Comparison of ENCODE assay signal across 8 mouse cellular contexts in genomic region chr3:96105232-96105747, GRCm38 (mm10). TPM values are rescaled to one million over a fixed set of nuclear protein-coding genes. Genes with fewer than 3 reads are reported as not detected.
DNase-seq lines count a peak whose midpoint lies in the region; ATAC-seq and TF ChIP-seq lines count a peak whose summit lies in the region.

No protein-coding gene starts in this region.

- no peak for DNase-seq in testis, postnatal 14 days (ENCODE audit: low spot score)
- peak; percentile 45 for DNase-seq in embryo, embryonic 10.5 days (ENCODE audit: low spot score)
- DNase-seq in heart, postnatal 0 days (ENCODE audit: low spot score) = no peak
- peak; percentile 21 for DNase-seq in lung, postnatal 36 days
- DNase-seq in ovary, adult 18-20 months (ENCODE audit: low spot score) = no peak
- DNase-seq in right cerebral cortex, postnatal 25 days = no peak

- peaks cover 5% of the 10 kb centered on the region for H3K4me1 ChIP-seq in testis, adult 2 months (ENCODE audit: control insufficient read depth, insufficient read depth, low read length)
- peaks cover 6% of the 10 kb centered on the region; the same call in 1 of the 2 replicates for H3K4me1 ChIP-seq in heart, postnatal 0 days (ENCODE audit: control insufficient read depth, insufficient read depth)
- H3K4me1 ChIP-seq in stomach, embryonic 16.5 days (ENCODE audit: control insufficient read depth, insufficient read depth, low read length) = peaks cover 14% of the 10 kb centered on the region

- no peak for ATAC-seq in heart, postnatal 0 days (ENCODE audit: insufficient read depth, low read depth)
- ATAC-seq in stomach, embryonic 16.5 days (ENCODE audit: insufficient read depth, low FRiP score) = no peak

- peak overlapping the region; percentile 90 for H3K9ac ChIP-seq in heart, postnatal 0 days (replicated peaks; ENCODE audit: low read depth, low read length)
- H3K9ac ChIP-seq in stomach, embryonic 16.5 days (ENCODE audit: low read length) = peak overlapping the region; percentile 97

- peak overlapping the region; percentile 98 for H3K4me3 ChIP-seq in testis, adult 2 months (ENCODE audit: control insufficient read depth, low read depth, low read length)
- peak overlapping the region; percentile 93 for H3K4me3 ChIP-seq in heart, postnatal 0 days (ENCODE audit: low read depth, low read length)
- peak overlapping the region; percentile 84 for H3K4me3 ChIP-seq in stomach, embryonic 16.5 days (replicated peaks; ENCODE audit: low read length)

- no peaks in the 10 kb centered on the region for H3K36me3 ChIP-seq in testis, adult 2 months (ENCODE audit: control insufficient read depth, insufficient read depth, low read length)
- H3K36me3 ChIP-seq in heart, postnatal 0 days (replicated peaks; ENCODE audit: control insufficient read depth, insufficient read depth, low read length) = no peaks in the 10 kb centered on the region; the same call in 1 of the 2 replicates
- H3K36me3 ChIP-seq in stomach, embryonic 16.5 days (ENCODE audit: control insufficient read depth, insufficient read depth, low read length) = no peaks in the 10 kb centered on the region

- H3K4me2 ChIP-seq in heart, postnatal 0 days (ENCODE audit: low read depth, low read length) = peak overlapping the region; percentile 85
- H3K4me2 ChIP-seq in stomach, embryonic 16.5 days (ENCODE audit: low read depth, low read length) = peak overlapping the region; percentile 84

- no peaks in the 10 kb centered on the region for H3K27me3 ChIP-seq in testis, adult 2 months (ENCODE audit: control insufficient read depth, insufficient read depth, low read length)
- H3K27me3 ChIP-seq in heart, postnatal 0 days (ENCODE audit: control insufficient read depth, insufficient read depth, low read length) = no peaks in the 10 kb centered on the region
- H3K27me3 ChIP-seq in stomach, embryonic 16.5 days (ENCODE audit: control insufficient read depth, insufficient read depth, low read length) = no peaks in the 10 kb centered on the region

- H3K27ac ChIP-seq in testis, adult 2 months (ENCODE audit: control insufficient read depth, insufficient read depth, low read depth, low read length) = peak overlapping the region; percentile 92; the same call in 1 of the 2 replicates
- peak overlapping the region; percentile 94 for H3K27ac ChIP-seq in heart, postnatal 0 days (ENCODE audit: low read depth)
- peak overlapping the region; percentile 95 for H3K27ac ChIP-seq in stomach, embryonic 16.5 days (ENCODE audit: low read length)

- no peak for TF ChIP-seq CTCF in testis, adult 2 months (IDR thresholded peaks at IDR 0.05; ENCODE audit: control insufficient read depth, insufficient read depth, insufficient replicate concordance, low read depth, low read length)
- TF ChIP-seq CTCF in heart, postnatal 0 days (IDR thresholded peaks at IDR 0.05; ENCODE audit: low read depth) = no peak

- no peak for TF ChIP-seq POLR2A in testis, adult 2 months (IDR thresholded peaks at IDR 0.05; ENCODE audit: control insufficient read depth, low read depth, low read length)

- 4% methylated on average over 10 of the region's 10 CpGs for WGBS in heart, postnatal 0 days
- WGBS in stomach, embryonic 16.5 days = 8% methylated on average over 10 of the region's 10 CpGs

- no peak for TF ChIP-seq EP300 in heart, postnatal 0 days (IDR thresholded peaks at IDR 0.05; ENCODE audit: low read depth)

- H3K9me3 ChIP-seq in heart, postnatal 0 days (replicated peaks; ENCODE audit: control insufficient read depth, low read length) = no peaks in the 10 kb centered on the region
- no peaks in the 10 kb centered on the region for H3K9me3 ChIP-seq in stomach, embryonic 16.5 days (replicated peaks; ENCODE audit: control insufficient read depth, low read length)

RNA-seq across cellular contexts. Expression of gene Otud7b, which starts 1.0 kb away (rescaled TPM):
- polyA plus RNA-seq in testis, adult 2 months (2012; rRNA removed) = 46.0 and 46.1 TPM in 2 replicates
- total RNA-seq in heart, postnatal 0 days (2014; rRNA removed; ENCODE audit: low replicate concordance) = 17.6 and 21.9 TPM in 2 replicates
- 16.8 and 21.7 TPM in 2 replicates for polyA plus RNA-seq in heart, postnatal 0 days (2015; fragmentation: Nextera tagmentation; extraction: Ambion mirVana)
- 11.8 and 13.1 TPM in 2 replicates for polyA plus RNA-seq in stomach, embryonic 16.5 days (2015; fragmentation: Nextera tagmentation; extraction: Ambion mirVana)

RNA-seq across cellular contexts. Expression of gene Vps45, which starts 47.0 kb away (rescaled TPM):
- 3.3 and 4.1 TPM in 2 replicates for polyA plus RNA-seq in testis, adult 2 months (2012; rRNA removed)
- total RNA-seq in heart, postnatal 0 days (2014; rRNA removed; ENCODE audit: low replicate concordance) = 10.5 and 17.3 TPM in 2 replicates
- polyA plus RNA-seq in heart, postnatal 0 days (2015; fragmentation: Nextera tagmentation; extraction: Ambion mirVana) = 42.9 and 49.4 TPM in 2 replicates
- 31.7 and 39.6 TPM in 2 replicates for polyA plus RNA-seq in stomach, embryonic 16.5 days (2015; fragmentation: Nextera tagmentation; extraction: Ambion mirVana)

RNA-seq across cellular contexts. Expression of gene Mtmr11, which starts 56.5 kb away (rescaled TPM):
- 0.93 and 1.1 TPM in 2 replicates for polyA plus RNA-seq in testis, adult 2 months (2012; rRNA removed)
- total RNA-seq in heart, postnatal 0 days (2014; rRNA removed; ENCODE audit: low replicate concordance) = 4.4 and 18.9 TPM in 2 replicates
- 6.8 and 6.9 TPM in 2 replicates for polyA plus RNA-seq in heart, postnatal 0 days (2015; fragmentation: Nextera tagmentation; extraction: Ambion mirVana)
- polyA plus RNA-seq in stomach, embryonic 16.5 days (2015; fragmentation: Nextera tagmentation; extraction: Ambion mirVana) = 19.4 and 21.2 TPM in 2 replicates

Comparison
In these comparisons a context has a peak if more than half of its experiments do, and no peak if none do; other contexts are left out.
1. DNase-seq: peak in embryo, embryonic 10.5 days (single experiment) and lung, postnatal 36 days (single experiment); none in testis, postnatal 14 days (single experiment), heart, postnatal 0 days (single experiment), ovary, adult 18-20 months (single experiment) and right cerebral cortex, postnatal 25 days (single experiment).
2. Peak in every context shown above with its lines, with median percentiles within 50 percentile points of each other: H3K27ac ChIP-seq and H3K4me3 ChIP-seq.